Mouse (Mus musculus) fibroblast of lung, adult 2 months (primary cell): ENCODE measurements at regions not wholly inside any gene's neighbourhood (a gene's known extent, or its start where the extent isn't known, plus 50 kb on each side); places are given as distances from the start of the nearest gene placed in this dataset.
A peak's percentile ranks its signal among the peaks of the same experiment; 100 is the strongest.

Experiments
- DNase-seq: peaks from one replicate; pipeline ENCODE4 v3.0.0-alpha.2; 2011; ENCODE audit warnings: low read depth

DNA sequence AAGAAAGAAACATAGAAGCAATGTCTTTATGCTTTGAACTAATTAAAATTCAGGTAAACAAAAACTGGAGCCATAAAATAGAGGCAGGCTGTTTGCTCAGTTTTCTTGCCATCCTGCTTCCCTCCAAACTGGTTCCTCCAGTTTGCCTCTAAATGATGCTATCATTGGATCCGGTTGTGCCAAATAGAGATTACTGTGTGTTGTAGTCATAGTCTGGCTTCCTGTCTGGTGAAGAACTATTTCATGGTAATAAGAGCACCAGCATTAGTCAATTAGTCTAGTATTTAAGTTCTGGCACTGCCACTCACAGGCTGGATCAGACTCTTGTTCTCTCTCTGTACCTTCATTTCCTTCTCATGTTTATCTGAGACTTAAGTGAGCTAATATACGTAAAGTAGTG is 141.9 kb upstream of the Rasa1 start:
- DNase-seq, result peak; percentile 44

DNA sequence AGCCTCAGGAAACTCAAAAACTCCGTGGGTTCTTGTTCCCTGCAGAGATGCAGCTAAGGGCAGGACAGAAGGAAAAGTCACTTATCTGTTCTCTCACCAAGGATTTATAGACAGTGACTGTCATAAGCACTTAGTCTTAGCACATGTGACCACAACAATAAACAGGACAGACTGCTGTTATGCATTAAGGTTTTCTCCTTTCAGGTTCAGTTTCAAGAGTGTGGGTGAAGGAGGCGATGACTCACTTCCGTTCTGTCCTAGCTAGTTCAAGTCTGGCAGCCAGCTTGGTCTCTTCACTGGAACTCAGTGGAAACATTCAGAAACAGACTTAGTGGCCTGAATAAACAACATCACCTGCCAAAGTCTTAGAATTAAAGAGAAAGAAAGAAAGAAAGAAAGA is 141.1 kb upstream of the Rasa1 start:
- peak; percentile 71 for DNase-seq

DNA sequence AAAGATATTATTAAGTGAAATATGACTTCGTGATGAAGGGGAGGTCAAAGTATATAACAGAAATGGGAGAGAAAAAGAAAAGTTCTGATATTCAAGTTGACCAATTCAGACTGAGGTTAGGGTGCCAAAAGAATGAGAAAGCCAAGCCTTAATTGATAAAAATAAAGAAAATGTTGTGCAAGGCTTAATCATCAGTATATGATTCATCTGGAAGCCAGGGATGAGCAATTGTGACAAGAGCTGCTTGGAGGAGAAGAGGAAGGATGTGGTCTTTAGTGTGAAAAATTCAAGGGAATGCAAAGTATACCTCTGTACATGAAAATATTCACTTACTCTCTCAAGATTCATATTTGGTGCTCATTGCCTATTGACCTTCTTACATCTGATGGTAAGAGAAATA is 129.7 kb upstream of the Rasa1 start:
- DNase-seq, result no peak

DNA sequence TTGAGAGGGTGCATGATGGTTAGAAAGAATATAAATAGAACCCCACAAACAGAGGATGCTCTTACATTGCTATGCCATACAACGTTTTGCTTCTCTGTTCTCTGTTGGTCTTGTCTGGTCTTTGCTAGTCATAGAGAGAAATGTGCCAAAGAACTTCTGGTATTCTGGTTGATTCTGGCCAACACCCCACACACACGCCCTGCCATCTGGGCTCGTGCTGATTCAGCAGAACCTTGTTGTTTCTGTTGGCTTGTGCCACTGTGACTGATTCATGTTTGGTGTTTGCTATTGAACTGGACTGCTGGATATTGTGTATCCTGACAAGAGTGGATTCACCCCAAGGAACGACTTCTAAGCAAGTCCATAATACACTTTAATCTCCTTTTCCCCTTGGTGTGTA is 126.0 kb upstream of the Rasa1 start:
- peak; percentile 66 for DNase-seq

DNA sequence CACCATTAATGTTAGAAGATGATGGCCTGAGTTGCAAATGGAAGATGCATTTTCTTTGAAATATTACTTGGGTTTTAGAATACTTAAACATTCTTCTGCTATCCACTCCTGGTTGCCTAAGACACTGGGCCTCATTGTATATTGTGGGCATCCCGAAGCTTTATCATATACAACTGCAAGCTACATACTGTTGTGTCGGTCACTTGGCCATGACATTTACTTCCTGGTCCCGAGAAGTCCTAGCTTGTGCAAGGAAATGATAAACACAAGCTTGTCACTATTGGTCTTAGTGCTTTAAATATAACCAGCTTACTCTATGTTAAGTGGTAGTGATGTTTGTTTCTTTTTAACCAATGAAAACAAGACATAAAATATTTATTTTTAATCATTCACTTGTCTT is 122.4 kb upstream of the Rasa1 start:
- no peak for DNase-seq

DNA sequence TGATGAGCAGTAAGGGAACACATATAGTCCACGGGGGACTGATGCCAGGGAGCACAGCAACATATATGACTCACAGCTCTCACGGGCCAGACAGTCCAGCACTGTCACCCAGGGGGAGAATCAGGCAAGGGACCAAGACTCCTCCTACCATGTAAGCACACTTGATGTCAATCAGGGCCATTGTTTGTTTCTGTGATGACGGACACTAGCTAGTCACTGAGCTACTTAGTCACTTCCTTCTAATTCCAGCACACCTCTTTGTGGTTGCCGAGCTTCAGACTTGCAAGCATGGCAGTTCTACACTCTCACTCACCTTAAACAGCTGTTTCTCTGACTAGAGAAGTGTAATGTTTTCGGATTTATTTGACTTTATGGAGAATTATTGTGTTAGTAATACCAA is 109.9 kb upstream of the Rasa1 start:
- DNase-seq, result no peak

DNA sequence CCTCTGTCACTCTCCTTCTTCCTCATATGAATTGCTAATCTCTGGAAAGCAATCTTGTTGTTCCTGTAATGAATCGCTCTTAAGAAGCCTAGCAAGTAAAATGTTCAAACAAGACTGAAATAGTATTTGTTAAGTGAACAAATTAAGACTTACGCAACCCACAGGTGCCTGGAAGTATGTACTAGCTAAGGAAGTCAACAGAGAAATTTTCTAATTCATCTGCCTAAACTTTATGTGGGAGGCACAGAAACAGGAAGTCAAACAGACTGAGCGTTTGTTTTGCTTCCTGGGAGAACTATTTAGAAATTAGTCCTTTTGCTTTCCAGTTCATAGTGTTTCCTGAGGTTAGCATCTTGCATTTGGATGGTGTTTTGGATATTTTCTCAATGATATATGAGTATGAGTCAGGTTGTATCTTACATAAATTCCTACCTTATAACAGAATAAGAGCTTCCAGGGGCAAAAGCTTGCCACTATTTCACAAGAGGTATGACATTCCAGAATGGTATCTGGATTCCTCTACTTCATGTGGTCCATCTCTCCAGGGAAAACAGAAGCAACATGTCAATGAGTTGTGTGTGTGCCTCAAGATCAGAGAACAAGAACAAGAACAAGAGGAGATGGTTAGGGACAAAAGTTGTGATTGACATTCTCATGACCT is 87.5 kb upstream of the Rasa1 start:
- DNase-seq, result no peak

DNA sequence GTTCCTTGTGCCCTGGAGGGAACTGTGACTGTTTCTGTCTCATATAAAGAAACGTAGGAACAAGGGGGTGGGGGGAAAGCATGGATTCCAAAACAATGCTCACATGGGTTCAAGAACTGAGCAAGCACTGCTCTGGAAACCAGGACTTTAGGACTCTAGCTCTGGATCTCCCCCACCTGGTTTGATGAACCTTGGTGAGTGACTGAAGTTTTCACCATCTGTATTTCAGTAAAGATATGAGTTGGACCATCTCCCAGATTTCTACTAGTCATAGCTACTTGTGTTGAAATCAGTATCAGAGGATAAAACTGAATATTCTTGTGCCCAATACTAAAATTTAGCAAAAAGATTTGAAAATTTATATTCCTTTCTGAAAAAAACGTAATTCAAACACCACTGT is 70.7 kb upstream of the Rasa1 start:
- DNase-seq, result peak; percentile 26

DNA sequence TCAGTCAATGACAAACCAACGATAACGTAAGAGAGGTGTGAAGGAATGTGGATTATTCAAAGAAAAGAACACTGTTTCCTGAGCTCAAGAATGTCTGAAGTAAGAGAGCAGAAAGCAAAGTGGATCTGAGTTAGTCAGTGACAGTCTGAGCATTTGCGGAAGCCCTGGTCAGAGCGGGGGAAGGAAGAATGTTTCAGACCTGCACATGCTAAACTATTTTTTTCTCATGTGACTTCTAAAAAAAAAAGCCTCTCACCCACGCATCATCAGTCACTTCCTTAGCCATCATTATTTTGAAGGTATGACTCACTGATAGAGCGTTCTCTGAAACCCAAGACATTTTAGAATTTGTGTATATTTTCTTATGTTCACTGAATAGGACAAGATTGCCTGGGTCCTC is 70.2 kb upstream of the Rasa1 start:
- DNase-seq, result peak; percentile 45

DNA sequence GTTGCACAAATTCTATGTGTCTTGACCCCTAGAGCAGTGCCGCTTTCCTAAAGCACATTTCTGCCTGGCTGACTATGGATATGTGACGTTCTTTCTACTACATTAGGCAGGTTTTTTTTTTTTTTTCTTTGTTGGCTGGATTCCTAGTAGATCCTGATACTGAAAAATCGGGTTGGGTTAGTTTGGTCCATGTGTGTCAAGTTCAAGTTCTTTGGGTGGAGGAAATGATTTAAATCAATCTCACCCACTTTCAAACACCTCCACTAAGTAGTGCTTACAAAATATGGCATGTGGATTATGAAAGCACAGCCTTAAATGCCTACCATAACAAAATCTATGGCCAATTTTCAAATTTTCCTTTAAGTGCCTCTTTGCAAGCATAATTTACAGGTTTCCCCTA is 63.1 kb upstream of the Rasa1 start:
- no peak for DNase-seq
